Mouse (Mus musculus): ENCODE results near the gene Armh3. TPM values are rescaled to one million over a fixed set of nuclear protein-coding genes. Genes with fewer than 3 reads are reported as not detected.
"Not testable (repeated sequence)": the region's sequence is repeated elsewhere in the genome, so short reads cannot be mapped to it uniquely, and the experiment has no call there.

Armh3 gene
- polyA plus RNA-seq, 1 experiment from 2014 or later = 21.2 TPM

DNA sequence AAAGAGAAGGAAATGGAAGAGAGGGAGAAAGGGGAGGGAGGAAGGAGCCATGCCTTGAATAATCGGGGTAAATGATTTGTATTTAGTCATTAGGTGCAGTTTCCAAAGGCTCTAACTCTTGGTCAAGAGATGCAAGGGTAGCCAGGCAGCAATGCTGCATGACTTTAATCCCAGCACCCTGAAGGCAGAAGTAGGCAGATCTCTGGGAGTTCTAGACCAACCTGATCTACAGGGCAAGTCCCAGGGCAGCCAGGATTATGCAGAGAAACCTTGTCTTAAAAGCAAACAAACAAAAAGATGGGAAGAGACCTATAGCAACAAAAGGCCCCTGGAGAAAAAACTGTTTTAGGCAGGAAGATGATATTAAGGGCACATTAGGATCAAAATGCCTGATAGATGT, 1.1 kb upstream of the Armh3 start:
- H3K9ac ChIP-seq = no peak overlapping the region
- 79% methylated on average over 1 of the region's 1 CpGs for WGBS
- no peak overlapping the region for H3K4me2 ChIP-seq (replicated peaks)
- ATAC-seq (ENCODE audit: low FRiP score, low read depth) = no peak
- peaks cover 5% of the 10 kb centered on the region; the same call in 1 of the 2 replicates for H3K36me3 ChIP-seq
- H3K4me1 ChIP-seq = peaks cover 14% of the 10 kb centered on the region
- H3K9me3 ChIP-seq = no peaks in the 10 kb centered on the region
- H3K4me3 ChIP-seq = no peak overlapping the region
- H3K27me3 ChIP-seq (replicated peaks) = peaks cover 8% of the 10 kb centered on the region
- no peak overlapping the region for H3K27ac ChIP-seq

DNA sequence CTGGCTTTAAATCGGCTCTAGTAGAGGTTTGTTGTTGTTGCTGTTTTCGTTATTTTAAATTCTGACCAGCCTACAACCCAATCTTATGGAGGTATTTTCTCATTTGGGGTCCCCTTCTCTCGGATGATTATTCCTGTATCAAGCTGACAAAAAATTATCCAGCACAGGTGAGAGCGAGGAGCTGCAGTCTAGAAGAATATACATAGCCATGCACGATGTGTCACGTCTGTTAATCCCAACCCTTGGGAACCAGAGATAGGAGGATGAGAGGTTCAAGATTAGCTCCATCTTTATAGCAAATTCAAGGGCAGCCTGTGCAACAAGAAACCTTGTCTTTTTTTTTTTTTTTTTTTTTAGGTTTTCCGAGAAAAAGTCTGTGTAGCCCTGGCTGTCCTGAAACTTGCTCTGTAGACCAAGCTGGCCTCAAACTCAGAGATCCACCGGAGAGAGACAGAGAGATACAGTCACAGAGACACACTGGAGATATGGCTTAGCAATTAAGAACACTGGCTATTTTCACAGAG, 468 bp upstream of the Armh3 start:
- WGBS = 16% methylated on average over 8 of the region's 8 CpGs
- Histone ChIP-seq H3K4me2 (replicated peaks) (peak overlapping the region; percentile 60), H3K27me3 (replicated peaks) (peaks cover 2% of the 10 kb centered on the region; the same call in 1 of the 2 replicates), H3K9me3 (0 out of 2 replicates have a peak, but pooled peaks cover 5% of the 10 kb centered on the region), H3K4me1 (peaks cover 8% of the 10 kb centered on the region), H3K27ac (no peak overlapping the region), H3K36me3 (peaks cover 5% of the 10 kb centered on the region; the same call in 1 of the 2 replicates), H3K4me3 (peak overlapping the region; percentile 85), H3K9ac (no peak overlapping the region)
- no peak; the same call in 1 of the 2 replicates for ATAC-seq (ENCODE audit: low FRiP score, low read depth)

DNA sequence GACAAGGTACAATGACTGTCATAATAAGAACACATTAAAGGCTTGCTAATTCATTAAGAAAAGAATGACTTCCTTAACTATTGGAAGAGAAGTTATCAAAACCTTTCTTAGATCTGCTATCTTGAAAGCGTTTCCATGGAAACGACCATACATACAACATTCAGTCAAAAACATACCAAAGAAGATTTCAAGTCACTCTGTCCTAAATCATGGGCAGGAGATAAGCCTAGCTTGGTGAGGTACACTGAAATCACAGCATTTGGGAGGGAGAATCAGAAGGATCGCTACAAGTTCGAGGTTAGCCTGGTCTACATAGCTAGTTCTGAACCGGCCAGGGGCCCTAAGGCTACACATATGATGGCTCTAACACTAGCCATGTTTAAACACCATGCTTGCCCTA, 923 bp downstream of the Armh3 start:
- H3K27me3 ChIP-seq (replicated peaks) = no peaks in the 10 kb centered on the region; the same call in 1 of the 2 replicates
- H3K9ac ChIP-seq = peak overlapping the region; percentile 85; the same call in 1 of the 2 replicates
- 60% methylated on average over 5 of the region's 5 CpGs for WGBS
- H3K27ac ChIP-seq = no peak overlapping the region
- peak overlapping the region; percentile 60 for H3K4me2 ChIP-seq (replicated peaks)
- H3K4me1 ChIP-seq = no peaks in the 10 kb centered on the region
- peaks cover 5% of the 10 kb centered on the region; the same call in 1 of the 2 replicates for H3K36me3 ChIP-seq
- ATAC-seq (ENCODE audit: low FRiP score, low read depth) = 0 out of 2 replicates have a peak, but pooled peaks have one; percentile 9
- H3K9me3 ChIP-seq = 0 out of 2 replicates have a peak, but pooled peaks cover 5% of the 10 kb centered on the region
- peak overlapping the region; percentile 85 for H3K4me3 ChIP-seq

DNA sequence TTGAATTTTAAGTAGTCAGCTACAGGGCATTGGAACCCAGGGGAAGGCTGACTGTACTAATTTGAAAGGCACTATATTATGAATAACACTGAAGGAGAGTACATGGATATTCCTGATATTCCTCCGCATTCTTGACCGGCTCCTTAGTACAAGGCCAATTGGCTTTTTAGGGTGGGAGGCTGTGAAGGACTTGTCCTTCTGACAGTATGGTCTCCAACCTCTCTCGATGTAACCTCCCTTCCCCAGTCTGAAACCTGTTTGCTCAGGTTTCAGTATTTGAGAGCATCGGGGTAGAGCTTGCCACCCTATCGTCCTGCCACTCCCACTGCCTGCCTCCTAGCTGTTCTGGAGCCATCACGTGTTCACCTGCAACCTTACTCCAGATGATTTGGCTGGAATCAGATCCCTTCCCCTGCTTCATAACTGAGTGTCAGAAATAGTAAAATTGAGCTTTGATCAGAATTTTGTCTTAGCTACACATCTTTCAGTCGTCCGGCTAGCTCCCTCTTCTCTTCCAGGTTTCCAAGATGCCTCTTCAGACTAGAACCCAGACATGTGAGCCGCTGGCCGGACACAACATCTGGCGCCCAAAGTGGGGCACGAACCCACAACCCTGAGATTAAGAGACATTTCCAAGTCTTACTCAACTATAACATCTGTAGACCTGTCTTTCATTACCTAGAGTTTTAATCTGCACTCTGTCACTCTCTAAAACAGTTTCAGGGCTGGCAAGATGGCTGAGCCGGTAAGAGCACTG, 4.1 kb downstream of the Armh3 start:
- Histone ChIP-seq H3K4me2 (replicated peaks) (no peak overlapping the region), H3K36me3 (peaks cover 5% of the 10 kb centered on the region; the same call in 1 of the 2 replicates), H3K9ac (no peak overlapping the region), H3K4me1 (no peaks in the 10 kb centered on the region), H3K27me3 (replicated peaks) (no peaks in the 10 kb centered on the region), H3K9me3 (0 out of 2 replicates have a peak, but pooled peaks cover 5% of the 10 kb centered on the region), H3K27ac (no peak overlapping the region), H3K4me3 (no peak overlapping the region)
- no peak for ATAC-seq (ENCODE audit: low FRiP score, low read depth)
- WGBS = 96% methylated on average over 13 of the region's 13 CpGs

DNA sequence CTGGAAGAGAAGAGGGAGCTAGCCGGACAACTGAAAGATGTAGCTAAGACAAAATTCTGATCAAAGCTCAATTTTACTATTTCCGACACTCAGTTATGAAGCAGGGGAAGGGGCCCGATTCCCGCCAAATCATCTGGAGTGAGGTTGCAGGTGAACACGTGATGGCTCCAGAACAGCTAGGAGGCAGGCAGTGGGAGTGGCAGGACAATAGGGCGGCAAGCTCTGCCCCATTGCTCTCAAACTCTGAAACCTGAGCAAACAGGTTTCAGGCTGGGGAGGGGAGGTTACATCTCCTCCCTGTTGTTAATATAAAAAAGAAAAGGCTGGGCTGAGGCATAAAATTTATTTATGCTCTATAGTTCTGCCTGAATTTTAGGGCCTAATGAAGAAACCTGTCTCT, 4.8 kb downstream of the Armh3 start:
- H3K4me3 ChIP-seq; H3K27me3 ChIP-seq (replicated peaks); H3K36me3 ChIP-seq; H3K9ac ChIP-seq; H3K4me2 ChIP-seq (replicated peaks); H3K4me1 ChIP-seq; ATAC-seq (ENCODE audit: low FRiP score, low read depth); H3K27ac ChIP-seq; H3K9me3 ChIP-seq: not testable (repeated sequence)
- WGBS = 90% methylated on average over 6 of the region's 6 CpGs

DNA sequence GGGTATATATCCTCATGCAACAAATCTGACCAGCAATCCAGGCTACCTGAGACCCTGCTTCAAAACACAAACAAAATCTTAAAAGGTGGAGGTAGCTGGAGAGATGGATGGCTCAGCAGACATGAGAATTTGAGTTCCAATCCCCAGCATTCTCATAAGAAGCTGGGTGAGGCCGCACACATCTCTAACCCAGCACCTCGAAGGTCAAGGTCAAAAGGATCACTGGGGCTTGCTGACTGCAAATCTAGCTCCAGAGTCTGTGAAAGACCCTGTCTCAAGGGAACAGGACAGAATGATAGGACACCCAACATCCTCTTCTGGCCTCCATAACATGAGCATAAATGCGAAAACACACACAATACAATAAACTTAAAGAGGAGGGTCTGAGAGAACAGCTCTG, 7.1 kb downstream of the Armh3 start:
- 92% methylated on average over 3 of the region's 3 CpGs for WGBS
- H3K9ac ChIP-seq = no peak overlapping the region
- H3K4me2 ChIP-seq (replicated peaks) = no peak overlapping the region
- H3K4me3 ChIP-seq = no peak overlapping the region
- peaks cover 11% of the 10 kb centered on the region; the same call in 1 of the 2 replicates for H3K36me3 ChIP-seq
- H3K4me1 ChIP-seq = no peaks in the 10 kb centered on the region
- H3K27me3 ChIP-seq (replicated peaks) = no peaks in the 10 kb centered on the region
- ATAC-seq (ENCODE audit: low FRiP score, low read depth) = no peak
- H3K27ac ChIP-seq = no peak overlapping the region
- H3K9me3 ChIP-seq = 0 out of 2 replicates have a peak, but pooled peaks cover 5% of the 10 kb centered on the region

DNA sequence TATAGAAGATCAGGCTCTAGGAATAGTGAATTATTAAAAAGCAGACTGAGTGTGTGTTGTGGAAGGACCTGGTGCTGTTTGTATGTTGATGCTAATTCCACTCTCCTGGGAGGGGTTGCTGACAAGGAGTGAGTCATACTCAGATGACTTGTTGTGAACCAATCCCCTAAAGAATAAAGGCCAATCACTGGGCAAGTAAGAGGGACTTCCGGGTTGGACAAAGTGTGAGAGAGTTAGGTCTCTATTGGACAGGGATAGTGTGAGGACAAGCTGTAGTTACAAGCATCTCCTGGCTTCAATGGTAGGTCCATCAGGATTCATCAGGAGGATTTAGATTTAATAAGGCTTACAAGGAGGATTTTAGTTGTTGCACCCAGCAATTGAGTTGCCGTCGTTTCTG, 10.1 kb downstream of the Armh3 start:
- WGBS = 95% methylated on average over 3 of the region's 3 CpGs
- Histone ChIP-seq H3K27ac (no peak overlapping the region), H3K4me1 (no peaks in the 10 kb centered on the region), H3K36me3 (peaks cover 7% of the 10 kb centered on the region; the same call in 1 of the 2 replicates), H3K4me3 (no peak overlapping the region), H3K9me3 (no peaks in the 10 kb centered on the region), H3K4me2 (replicated peaks) (no peak overlapping the region), H3K9ac (no peak overlapping the region), H3K27me3 (replicated peaks) (no peaks in the 10 kb centered on the region)
- no peak for ATAC-seq (ENCODE audit: low FRiP score, low read depth)

DNA sequence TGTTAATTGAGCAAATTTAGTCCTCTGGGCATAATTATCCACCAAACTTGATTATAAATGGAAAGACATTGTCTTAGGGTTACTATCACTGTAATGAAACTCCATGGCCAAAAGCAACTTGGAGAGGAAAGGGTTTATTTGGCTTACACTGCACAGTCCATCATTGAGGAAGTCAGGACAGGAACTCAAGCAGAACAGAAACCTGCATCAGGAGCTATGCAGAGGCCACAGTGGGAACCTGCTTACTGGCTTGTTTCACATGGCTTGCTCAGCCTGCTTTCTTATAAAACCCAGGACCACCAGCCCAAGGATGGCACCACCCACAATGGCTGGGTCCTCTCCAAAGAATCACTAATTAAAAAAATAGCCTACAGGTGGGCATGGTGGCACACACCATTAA, 13.9 kb downstream of the Armh3 start:
- H3K36me3 ChIP-seq = peaks cover 7% of the 10 kb centered on the region; the same call in 1 of the 2 replicates
- no peak overlapping the region for H3K4me3 ChIP-seq
- no peak overlapping the region for H3K27ac ChIP-seq
- no peak overlapping the region for H3K4me2 ChIP-seq (replicated peaks)
- ATAC-seq (ENCODE audit: low FRiP score, low read depth) = no peak
- no peaks in the 10 kb centered on the region for H3K9me3 ChIP-seq
- no peaks in the 10 kb centered on the region for H3K27me3 ChIP-seq (replicated peaks)
- no peak overlapping the region for H3K9ac ChIP-seq
- H3K4me1 ChIP-seq = no peaks in the 10 kb centered on the region

DNA sequence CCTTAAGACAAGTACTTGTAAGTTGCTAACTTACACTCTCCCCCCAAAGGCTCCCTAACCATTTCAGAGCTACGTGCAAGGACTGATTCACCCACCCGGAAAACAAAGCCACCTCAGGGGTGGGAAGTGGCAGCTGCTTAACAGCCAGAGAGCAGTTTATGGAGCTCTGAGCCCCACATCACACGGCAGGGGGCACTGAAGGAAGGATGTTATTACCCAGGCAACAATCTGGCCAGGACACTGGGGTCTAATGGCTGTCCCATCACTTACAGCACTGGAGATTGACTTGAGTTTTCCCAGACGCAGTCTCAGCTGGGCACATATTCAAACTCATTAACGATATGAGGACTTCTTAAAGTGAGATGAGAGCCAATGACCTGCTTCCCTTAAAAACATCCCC, 37.5 kb downstream of the Armh3 start:
- peak; percentile 44; the same call in 1 of the 2 replicates for ATAC-seq (ENCODE audit: low FRiP score, low read depth)
- Histone ChIP-seq H3K4me2 (replicated peaks) (no peak overlapping the region), H3K4me3 (no peak overlapping the region), H3K4me1 (peaks cover 15% of the 10 kb centered on the region), H3K27me3 (replicated peaks) (no peaks in the 10 kb centered on the region), H3K27ac (no peak overlapping the region), H3K9ac (no peak overlapping the region), H3K9me3 (no peaks in the 10 kb centered on the region), H3K36me3 (peaks cover 26% of the 10 kb centered on the region)
- 8% methylated on average over 5 of the region's 5 CpGs for WGBS

DNA sequence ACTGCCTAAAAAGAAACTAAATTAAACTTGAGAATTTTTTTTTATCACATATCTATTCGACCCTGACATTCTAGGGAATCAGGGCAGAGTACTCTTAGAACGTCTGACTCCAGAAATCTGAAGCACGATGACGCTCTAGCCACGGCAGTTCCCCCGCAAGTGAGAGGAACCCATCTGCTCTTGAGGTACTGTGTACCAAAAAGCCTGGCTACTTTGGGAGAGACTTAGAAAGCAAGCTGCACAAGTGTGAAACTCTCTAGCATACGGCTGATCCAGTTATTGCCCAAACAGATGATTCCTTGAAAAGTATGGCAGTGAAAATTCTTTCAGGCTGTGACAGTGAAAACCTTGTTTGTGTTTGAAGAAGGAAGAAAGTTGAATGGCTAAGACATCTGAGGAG, 41.6 kb downstream of the Armh3 start:
- Histone ChIP-seq H3K9ac (no peak overlapping the region), H3K36me3 (peaks cover 16% of the 10 kb centered on the region; the same call in 1 of the 2 replicates), H3K4me2 (replicated peaks) (no peak overlapping the region), H3K4me1 (peaks cover 13% of the 10 kb centered on the region), H3K9me3 (no peaks in the 10 kb centered on the region), H3K27me3 (replicated peaks) (no peaks in the 10 kb centered on the region), H3K27ac (no peak overlapping the region), H3K4me3 (no peak overlapping the region)
- WGBS = 91% methylated on average over 7 of the region's 7 CpGs
- no peak for ATAC-seq (ENCODE audit: low FRiP score, low read depth)

DNA sequence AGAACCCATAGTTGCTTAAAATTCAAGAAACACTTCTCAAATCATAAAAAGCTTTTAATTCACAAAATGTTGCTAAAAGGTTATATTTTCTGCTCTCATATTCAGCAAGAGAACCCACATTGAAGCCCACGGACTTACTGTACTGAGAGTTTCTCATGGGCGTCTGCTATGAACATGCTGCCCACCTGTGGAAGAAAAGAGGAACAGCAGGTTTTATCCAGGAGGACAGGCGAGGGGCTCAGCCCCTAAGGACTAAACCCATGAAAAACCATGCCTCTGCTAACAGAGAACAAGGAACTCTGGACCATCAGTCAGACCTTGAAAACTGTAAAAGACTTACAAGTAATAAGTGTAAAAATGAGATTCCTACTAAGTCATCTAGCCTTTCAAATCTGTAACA, 45.0 kb downstream of the Armh3 start:
- Histone ChIP-seq H3K27me3 (replicated peaks) (no peaks in the 10 kb centered on the region), H3K36me3 (peaks cover 31% of the 10 kb centered on the region), H3K4me3 (no peak overlapping the region), H3K27ac (no peak overlapping the region), H3K9ac (no peak overlapping the region), H3K4me1 (no peaks in the 10 kb centered on the region), H3K4me2 (replicated peaks) (no peak overlapping the region), H3K9me3 (no peaks in the 10 kb centered on the region)
- no peak for ATAC-seq (ENCODE audit: low FRiP score, low read depth)
- 9% methylated on average over 3 of the region's 3 CpGs for WGBS

DNA sequence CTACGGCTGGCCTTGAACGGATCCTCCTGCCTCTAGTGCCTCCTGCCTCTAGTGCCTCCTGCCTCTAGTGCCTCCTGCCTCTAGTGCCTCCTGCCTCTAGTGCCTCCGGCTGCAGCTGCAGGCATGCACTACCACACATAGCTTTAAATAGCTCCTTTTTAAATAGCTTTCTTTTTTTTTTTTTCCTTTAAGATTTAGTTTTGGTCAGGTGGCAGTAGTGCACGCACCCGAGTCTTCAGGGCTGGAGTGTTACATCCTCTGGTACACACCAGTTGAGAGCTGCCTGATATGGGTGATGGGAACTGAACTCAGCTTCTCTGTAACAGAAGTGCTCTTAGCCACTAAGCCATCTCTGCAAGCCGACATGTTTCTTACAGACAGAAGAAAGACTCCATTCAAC, 49.1 kb downstream of the Armh3 start:
- Histone ChIP-seq H3K27me3 (replicated peaks) (no peaks in the 10 kb centered on the region), H3K9ac (no peak overlapping the region), H3K4me1 (no peaks in the 10 kb centered on the region), H3K4me2 (replicated peaks) (no peak overlapping the region), H3K9me3 (no peaks in the 10 kb centered on the region), H3K4me3 (no peak overlapping the region), H3K27ac (no peak overlapping the region), H3K36me3 (peaks cover 39% of the 10 kb centered on the region)
- WGBS = 88% methylated on average over 6 of the region's 6 CpGs
- no peak for ATAC-seq (ENCODE audit: low FRiP score, low read depth)
